Mouse (Mus musculus): ENCODE results near the gene Iqcj.

- TF ChIP-seq CTCF (IDR thresholded peaks at IDR 0.05; ENCODE audit: low read depth) (no peak), EP300 (IDR thresholded peaks at IDR 0.05; ENCODE audit: low read depth) (no peak)
Observed at GRCm38 (mm10) chr3:67930424-67931133, 38.6 kb downstream of the Iqcj start.
